ENCODE assay signal across 24 mouse cellular contexts in genomic region chrX:135986267-135986666, GRCm38 (mm10). TPM values are rescaled to one million over a fixed set of nuclear protein-coding genes. Genes with fewer than 3 reads are reported as not detected.
A peak's percentile ranks its signal among the peaks of the same experiment; 100 is the strongest.
DNase-seq lines count a peak whose midpoint lies in the region; ATAC-seq and TF ChIP-seq lines count a peak whose summit lies in the region.
"Had no signal": no experiment of that assay in that cellular context is flagged by ENCODE, and none has a peak within 500 bp of the region (broad histone marks: within the 10 kb centered on the region; RNA-seq: fewer than 3 reads in every experiment).

No protein-coding gene starts in this region.

- H3K4me3 ChIP-seq in intestine, embryonic 15.5 days (replicated peaks), result no peak overlapping the region
- H3K4me3 ChIP-seq in intestine, postnatal 0 days (ENCODE audit: low read depth, low read length), result no peak overlapping the region
- H3K4me3 ChIP-seq in liver, postnatal 0 days (ENCODE audit: low read depth, low read length), result no peak overlapping the region
- no peak overlapping the region for H3K4me3 ChIP-seq in liver, embryonic 11.5 days (ENCODE audit: low read depth, low read length)
- H3K4me3 ChIP-seq in intestine, embryonic 16.5 days (ENCODE audit: low read length), result no peak overlapping the region
- H3K4me3 ChIP-seq in forebrain, postnatal 0 days (ENCODE audit: low read depth, low read length), result no peak overlapping the region

- H3K9me3 ChIP-seq in intestine, embryonic 15.5 days, result no peaks in the 10 kb centered on the region
- H3K9me3 ChIP-seq in intestine, postnatal 0 days (ENCODE audit: control insufficient read depth), result no peaks in the 10 kb centered on the region
- H3K9me3 ChIP-seq in liver, postnatal 0 days (ENCODE audit: low read length), result no peaks in the 10 kb centered on the region
- H3K9me3 ChIP-seq in liver, embryonic 11.5 days (ENCODE audit: control insufficient read depth, low read length), result no peaks in the 10 kb centered on the region
- no peaks in the 10 kb centered on the region for H3K9me3 ChIP-seq in intestine, embryonic 16.5 days (ENCODE audit: control insufficient read depth, low read length)
- no peaks in the 10 kb centered on the region for H3K9me3 ChIP-seq in forebrain, postnatal 0 days (ENCODE audit: low read length)
- H3K9me3 ChIP-seq: G1E had no signal

- H3K27ac ChIP-seq in intestine, embryonic 15.5 days, result no peak overlapping the region
- no peak overlapping the region for H3K27ac ChIP-seq in intestine, postnatal 0 days (ENCODE audit: low read depth, low read length)
- H3K27ac ChIP-seq in liver, postnatal 0 days (ENCODE audit: low read depth), result no peak overlapping the region
- no peak overlapping the region for H3K27ac ChIP-seq in liver, embryonic 11.5 days (ENCODE audit: low read depth, low read length)
- H3K27ac ChIP-seq in intestine, embryonic 16.5 days (ENCODE audit: low read length), result no peak overlapping the region
- H3K27ac ChIP-seq in forebrain, postnatal 0 days (ENCODE audit: low read depth, low read length), result no peak overlapping the region

- no peaks in the 10 kb centered on the region for H3K27me3 ChIP-seq in intestine, embryonic 15.5 days (replicated peaks)
- H3K27me3 ChIP-seq in intestine, postnatal 0 days (replicated peaks; ENCODE audit: control insufficient read depth, insufficient read depth, low read length), result no peaks in the 10 kb centered on the region
- no peaks in the 10 kb centered on the region for H3K27me3 ChIP-seq in liver, postnatal 0 days (ENCODE audit: insufficient read depth, low read length)
- no peaks in the 10 kb centered on the region for H3K27me3 ChIP-seq in liver, embryonic 11.5 days (replicated peaks; ENCODE audit: control insufficient read depth, insufficient read depth, low read length)
- H3K27me3 ChIP-seq in intestine, embryonic 16.5 days (replicated peaks; ENCODE audit: control insufficient read depth, insufficient read depth, low read length), result no peaks in the 10 kb centered on the region; the same call in 1 of the 2 replicates
- no peaks in the 10 kb centered on the region for H3K27me3 ChIP-seq in forebrain, postnatal 0 days (ENCODE audit: insufficient read depth, low read length)
- H3K27me3 ChIP-seq: CH12.LX had no signal

- H3K36me3 ChIP-seq in intestine, embryonic 15.5 days, result no peaks in the 10 kb centered on the region
- H3K36me3 ChIP-seq in intestine, postnatal 0 days (ENCODE audit: control insufficient read depth, insufficient read depth), result no peaks in the 10 kb centered on the region
- no peaks in the 10 kb centered on the region for H3K36me3 ChIP-seq in liver, postnatal 0 days (replicated peaks; ENCODE audit: insufficient read depth, low read length)
- H3K36me3 ChIP-seq in liver, embryonic 11.5 days (ENCODE audit: control insufficient read depth, insufficient read depth, low read length), result no peaks in the 10 kb centered on the region
- H3K36me3 ChIP-seq in intestine, embryonic 16.5 days (ENCODE audit: control insufficient read depth, insufficient read depth, low read length), result no peaks in the 10 kb centered on the region
- no peaks in the 10 kb centered on the region for H3K36me3 ChIP-seq in forebrain, postnatal 0 days (ENCODE audit: insufficient read depth)
- H3K36me3 ChIP-seq: G1E had no signal

- TF ChIP-seq CTCF in intestine, postnatal 0 days (IDR thresholded peaks at IDR 0.05; ENCODE audit: low read depth), result no peak
- TF ChIP-seq CTCF in liver, postnatal 0 days (IDR thresholded peaks at IDR 0.05; ENCODE audit: low read depth), result no peak
- no peak for TF ChIP-seq CTCF in forebrain, postnatal 0 days (IDR thresholded peaks at IDR 0.05; ENCODE audit: low read depth)

- H3K9ac ChIP-seq in intestine, embryonic 15.5 days, result no peak overlapping the region
- no peak overlapping the region for H3K9ac ChIP-seq in intestine, postnatal 0 days (ENCODE audit: low read depth, low read length)
- no peak overlapping the region for H3K9ac ChIP-seq in liver, postnatal 0 days (replicated peaks)
- no peak overlapping the region for H3K9ac ChIP-seq in liver, embryonic 11.5 days (ENCODE audit: low read depth, low read length)
- H3K9ac ChIP-seq in intestine, embryonic 16.5 days (ENCODE audit: low read depth, low read length), result no peak overlapping the region
- H3K9ac ChIP-seq in forebrain, postnatal 0 days, result no peak overlapping the region

- ATAC-seq in intestine, embryonic 15.5 days, result peak; percentile 80; the same call in 1 of the 2 replicates
- no peak for ATAC-seq in intestine, postnatal 0 days
- peak; percentile 77 for ATAC-seq in liver, postnatal 0 days
- ATAC-seq in liver, embryonic 11.5 days (replicated peaks; ENCODE audit: low FRiP score), result no peak
- ATAC-seq in intestine, embryonic 16.5 days, result peak; percentile 80
- ATAC-seq in forebrain, postnatal 0 days, result no peak
- ATAC-seq: activated CD4-positive, CD25-positive, alpha-beta regulatory T cell, adult 4 months; CD4-positive, CD25-positive, alpha-beta regulatory T cell, adult 4 months; Patski had no signal

- intact Hi-C loops in gastrocnemius, postnatal 36 days (cut with DNase I), result no loop called here

- no peak for TF ChIP-seq EP300 in liver, postnatal 0 days (IDR thresholded peaks at IDR 0.05; ENCODE audit: low read depth)

- no peak for DNase-seq in liver, postnatal 0 days
- no peak for DNase-seq in liver, embryonic 11.5 days (ENCODE audit: low spot score)
- DNase-seq in yolk sac, embryonic 10.5 days (ENCODE audit: low spot score), result peak; percentile 24
- no peak for DNase-seq in forebrain, postnatal 0 days
- DNase-seq in gastrocnemius, postnatal 36 days, result no peak
- DNase-seq: adrenal gland, adult 2 months; adrenal gland, adult 8-10 months; adrenal gland, postnatal 10 days; adrenal gland, postnatal 14 days; adrenal gland, postnatal 25 days; adrenal gland, postnatal 36 days; B cell, adult 2 months; cerebellum, adult 11 months; cerebellum, adult 11-12 months had no signal

- no peak overlapping the region for H3K4me2 ChIP-seq in intestine, embryonic 15.5 days (replicated peaks)
- no peak overlapping the region for H3K4me2 ChIP-seq in intestine, postnatal 0 days (replicated peaks; ENCODE audit: low read depth)
- no peak overlapping the region for H3K4me2 ChIP-seq in liver, postnatal 0 days (ENCODE audit: low read depth, low read length)
- H3K4me2 ChIP-seq in liver, embryonic 11.5 days, result no peak overlapping the region
- H3K4me2 ChIP-seq in intestine, embryonic 16.5 days (ENCODE audit: low read depth, low read length), result no peak overlapping the region
- no peak overlapping the region for H3K4me2 ChIP-seq in forebrain, postnatal 0 days (ENCODE audit: low read depth)

- H3K4me1 ChIP-seq in intestine, embryonic 15.5 days (replicated peaks), result no peaks in the 10 kb centered on the region
- no peaks in the 10 kb centered on the region for H3K4me1 ChIP-seq in intestine, postnatal 0 days (replicated peaks; ENCODE audit: control insufficient read depth, insufficient read depth, low read length)
- no peaks in the 10 kb centered on the region for H3K4me1 ChIP-seq in liver, postnatal 0 days (ENCODE audit: insufficient read depth)
- no peaks in the 10 kb centered on the region for H3K4me1 ChIP-seq in liver, embryonic 11.5 days (replicated peaks; ENCODE audit: control insufficient read depth, insufficient read depth, low read length)
- H3K4me1 ChIP-seq in intestine, embryonic 16.5 days (ENCODE audit: control insufficient read depth, insufficient read depth, low read length), result no peaks in the 10 kb centered on the region
- H3K4me1 ChIP-seq in forebrain, postnatal 0 days (ENCODE audit: insufficient read depth), result 0 out of 2 replicates have a peak, but pooled peaks cover 4% of the 10 kb centered on the region

- WGBS in intestine, embryonic 15.5 days, result 76% methylated on average over 3 of the region's 3 CpGs
- 53% methylated on average over 3 of the region's 3 CpGs for WGBS in intestine, postnatal 0 days
- 53% methylated on average over 3 of the region's 3 CpGs for WGBS in liver, postnatal 0 days (ENCODE audit: insufficient replicate concordance)
- WGBS in liver, embryonic 11.5 days, result 68% methylated on average over 3 of the region's 3 CpGs
- WGBS in intestine, embryonic 16.5 days, result 75% methylated on average over 3 of the region's 3 CpGs
- WGBS in forebrain, postnatal 0 days, result 94% methylated on average over 3 of the region's 3 CpGs

RNA-seq across cellular contexts. Expression of gene Arxes2, which starts 7.4 kb away (rescaled TPM):
- polyA plus RNA-seq in intestine, embryonic 15.5 days (2015; fragmentation: Nextera tagmentation; extraction: Ambion mirVana), result 73.9 and 86.6 TPM in 2 replicates
- polyA plus RNA-seq in intestine, postnatal 0 days (2015; fragmentation: Nextera tagmentation; extraction: Ambion mirVana), result 28.7 and 29.7 TPM in 2 replicates
- polyA plus RNA-seq in liver, postnatal 0 days (2015; fragmentation: Nextera tagmentation; extraction: Ambion mirVana), result 16.3 and 16.8 TPM in 2 replicates
- 51.6 and 58.6 TPM in 2 replicates for polyA plus RNA-seq in liver, embryonic 11.5 days (2014; fragmentation: Nextera tagmentation; extraction: Ambion mirVana)
- 65.3 and 66.9 TPM in 2 replicates for polyA plus RNA-seq in intestine, embryonic 16.5 days (2015; fragmentation: Nextera tagmentation; extraction: Ambion mirVana)
- 179 and 211 TPM in 2 replicates for total RNA-seq in forebrain, postnatal 0 days (2014; rRNA removed)
- polyA plus RNA-seq in forebrain, postnatal 0 days (2015; fragmentation: Nextera tagmentation; extraction: Ambion mirVana), result 235 and 280 TPM in 2 replicates
- total RNA-seq in gastrocnemius, postnatal 36 days (2021), result 1 to 10 TPM in 1 of 2 experiments, under 1 TPM in 1; 0.33 to 1.0 TPM
- total RNA-seq: MEL had no signal

RNA-seq across cellular contexts. Expression of gene Arxes1, which starts 46.9 kb away (rescaled TPM):
- polyA plus RNA-seq in intestine, embryonic 15.5 days (2015; fragmentation: Nextera tagmentation; extraction: Ambion mirVana), result 26.7 and 32.3 TPM in 2 replicates
- 8.2 and 8.4 TPM in 2 replicates for polyA plus RNA-seq in intestine, postnatal 0 days (2015; fragmentation: Nextera tagmentation; extraction: Ambion mirVana)
- polyA plus RNA-seq in liver, postnatal 0 days (2015; fragmentation: Nextera tagmentation; extraction: Ambion mirVana), result 3.8 and 4.4 TPM in 2 replicates
- polyA plus RNA-seq in liver, embryonic 11.5 days (2014; fragmentation: Nextera tagmentation; extraction: Ambion mirVana), result 29.4 and 32.8 TPM in 2 replicates
- polyA plus RNA-seq in intestine, embryonic 16.5 days (2015; fragmentation: Nextera tagmentation; extraction: Ambion mirVana), result 19.3 and 22.1 TPM in 2 replicates
- total RNA-seq in forebrain, postnatal 0 days (2014; rRNA removed), result 54.5 and 55.4 TPM in 2 replicates
- polyA plus RNA-seq in forebrain, postnatal 0 days (2015; fragmentation: Nextera tagmentation; extraction: Ambion mirVana), result 109 and 190 TPM in 2 replicates
- not detected for total RNA-seq in gastrocnemius, postnatal 36 days (2021)
- total RNA-seq: CH12.LX, G1E, MEL had no signal
- polyA plus RNA-seq: activated CD4-positive, CD25-positive, alpha-beta regulatory T cell, adult 4 months; C2C12; CD4-positive, CD25-positive, alpha-beta regulatory T cell, adult 4 months; G1E had no signal

Comparison
In these comparisons a context has a peak if more than half of its experiments do, and no peak if none do; other contexts are left out.
1. ATAC-seq: peak in intestine, embryonic 15.5 days (single experiment), liver, postnatal 0 days (single experiment) and intestine, embryonic 16.5 days (single experiment); none in intestine, postnatal 0 days (single experiment), liver, embryonic 11.5 days (single experiment) and forebrain, postnatal 0 days (single experiment).